Mouse (Mus musculus): Measurements from ENCODE around the gene Leng8.

Leng8 gene

DNA sequence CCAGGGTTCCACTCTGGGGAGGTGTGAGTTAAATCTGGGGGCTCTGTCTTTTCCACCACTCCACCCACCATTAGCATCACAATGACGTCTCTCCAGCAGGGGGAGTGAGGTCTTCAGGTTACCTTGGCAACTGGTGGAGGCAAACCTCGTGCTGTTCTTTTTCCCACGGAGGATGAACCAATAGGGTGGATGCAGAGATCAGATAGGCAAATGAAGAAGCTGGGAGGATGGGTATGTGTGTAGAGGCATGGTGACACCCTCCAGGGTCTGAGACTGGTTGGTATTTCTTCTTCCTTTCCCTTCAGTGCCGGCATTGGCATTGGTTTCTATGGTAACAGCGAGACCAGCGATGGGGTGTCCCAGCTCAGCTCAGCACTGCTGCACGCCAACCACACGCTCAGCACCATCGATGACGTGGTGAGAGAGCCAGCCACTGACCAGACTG, 12.5 kb upstream of the Leng8 start:
- in situ Hi-C loops (cut with MboI; ENCODE audit: low pct_unique_long_range_greater_than_20kb in 1 of 2, low sequenced_read_pairs in 2 of 2, unreplicated experiment in 1 of 2): loop anchor here in 1 of 2 experiments (10.0 kb wide), 1 partner anchor 390 kb away; the partner anchor contains the start of gene Tnnt1

DNA sequence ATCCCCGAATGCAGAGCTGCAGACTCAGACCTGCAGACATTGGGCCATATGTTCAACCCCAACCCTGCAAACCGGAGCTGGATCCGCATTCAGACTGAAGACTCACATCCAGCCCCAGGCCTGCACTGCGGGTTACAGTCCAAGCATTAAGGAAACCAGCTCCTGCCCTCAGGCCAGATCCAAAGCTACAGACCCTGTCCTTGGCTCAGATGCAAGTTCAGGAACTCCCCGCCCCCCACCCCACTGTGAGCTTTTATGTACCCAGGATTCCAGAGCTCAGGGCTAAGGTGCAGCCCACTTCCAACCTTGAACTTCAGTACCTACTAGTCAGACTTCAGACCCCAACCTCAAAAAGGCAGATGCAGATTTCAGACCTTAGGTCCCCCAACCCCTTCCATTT, 12.0 kb upstream of the Leng8 start:
- in situ Hi-C loops (cut with MboI; ENCODE audit: low pct_unique_long_range_greater_than_20kb in 1 of 2, low sequenced_read_pairs in 2 of 2, unreplicated experiment in 1 of 2): loop anchor here (5.0 to 25.0 kb wide), 4 partner anchors 302 to 438 kb away; partner anchors contain the start of genes Mboat7 (in 1 of the 2), Rdh13 (in 1 of the 2), Tmc4 (in 1 of the 2) and Tnnt1 (in 1 of the 2)

GRCm38 (mm10) chr7:4125306-4125705, 11.5 kb upstream of the Leng8 start:
- in situ Hi-C loops (cut with MboI; ENCODE audit: low pct_unique_long_range_greater_than_20kb in 1 of 2, low sequenced_read_pairs in 2 of 2, unreplicated experiment in 1 of 2): loop anchor here (5.0 to 25.0 kb wide), 4 partner anchors 302 to 438 kb away; partner anchors contain the start of genes Mboat7 (in 1 of the 2), Rdh13 (in 1 of the 2), Tmc4 (in 1 of the 2) and Tnnt1 (in 1 of the 2)

DNA sequence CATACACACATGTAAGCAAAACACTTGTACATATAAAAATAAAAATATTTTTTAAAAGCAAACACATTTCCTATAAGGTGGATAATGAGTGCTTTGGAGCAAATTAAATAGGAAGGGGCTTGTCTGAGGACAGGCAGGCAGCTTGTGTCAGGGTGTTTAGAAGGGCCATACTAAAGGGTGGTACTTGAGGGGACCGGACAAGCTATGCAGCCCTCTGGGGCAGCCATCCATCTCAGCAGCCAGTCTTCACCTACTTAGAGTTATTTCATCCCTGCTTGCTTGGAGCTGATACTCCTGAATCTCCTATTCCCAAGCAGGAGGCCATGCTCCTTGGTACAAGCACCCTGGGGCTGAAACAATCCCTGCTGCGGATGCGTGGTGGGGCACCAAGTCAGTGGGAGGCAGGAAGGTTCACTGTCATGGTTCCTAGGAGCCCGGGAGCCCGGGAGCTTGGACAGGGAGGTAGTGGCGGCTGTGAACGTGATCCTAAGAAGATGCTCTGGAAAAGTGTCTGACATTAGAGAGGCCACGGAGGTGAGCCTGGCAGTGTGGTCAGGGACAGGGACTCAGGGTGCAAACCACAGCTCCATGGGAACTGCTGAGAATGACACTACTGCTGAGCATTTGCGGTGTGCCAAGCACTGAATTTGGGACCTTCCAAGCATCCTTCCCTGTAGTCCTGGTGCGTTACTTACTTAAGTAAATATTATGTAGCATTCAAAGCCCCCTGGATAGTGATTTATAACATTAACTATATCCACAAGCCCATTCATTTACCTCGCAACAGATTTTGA, 9.7 kb upstream of the Leng8 start:
- in situ Hi-C loops (cut with MboI; ENCODE audit: low pct_unique_long_range_greater_than_20kb in 1 of 2, low sequenced_read_pairs in 2 of 2, unreplicated experiment in 1 of 2): loop anchor here (5.0 to 25.0 kb wide), 4 partner anchors 300 to 440 kb away; partner anchors contain the start of genes Mboat7 (in 1 of the 2), Rdh13 (in 1 of the 2), Tmc4 (in 1 of the 2) and Tnnt1 (in 1 of the 2)

DNA sequence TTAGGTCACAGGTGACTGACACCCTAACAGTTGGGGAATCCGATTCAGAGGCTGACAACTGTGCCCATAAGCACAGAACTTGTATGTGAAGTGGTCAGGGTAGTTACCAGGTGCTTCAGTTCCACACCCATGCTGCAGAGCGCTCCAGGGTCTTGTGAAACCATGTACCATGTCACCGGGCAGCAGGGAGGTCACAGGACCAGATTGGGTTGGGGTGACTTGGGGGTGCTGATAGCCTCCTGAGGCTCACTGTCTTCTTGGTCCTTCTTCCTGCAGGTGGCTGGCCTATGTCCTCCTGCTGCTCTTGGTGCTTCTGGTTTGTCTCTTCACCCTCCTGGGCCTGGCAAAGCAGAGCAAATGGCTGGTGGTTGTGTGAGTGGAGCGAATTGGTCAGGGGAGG, 8.9 kb upstream of the Leng8 start:
- in situ Hi-C loops (cut with MboI; ENCODE audit: low pct_unique_long_range_greater_than_20kb in 1 of 2, low sequenced_read_pairs in 2 of 2, unreplicated experiment in 1 of 2): loop anchor here (5.0 to 25.0 kb wide), 4 partner anchors 299 to 441 kb away; partner anchors contain the start of genes Mboat7 (in 1 of the 2), Rdh13 (in 1 of the 2), Tmc4 (in 1 of the 2) and Tnnt1 (in 1 of the 2)

GRCm38 (mm10) chr7:4128860-4129259, 8.0 kb upstream of the Leng8 start:
- in situ Hi-C loops (cut with MboI; ENCODE audit: low pct_unique_long_range_greater_than_20kb in 1 of 2, low sequenced_read_pairs in 2 of 2, unreplicated experiment in 1 of 2): loop anchor here (5.0 to 25.0 kb wide), 4 partner anchors 298 to 442 kb away; partner anchors contain the start of genes Mboat7 (in 1 of the 2), Rdh13 (in 1 of the 2), Tmc4 (in 1 of the 2) and Tnnt1 (in 1 of the 2)

DNA sequence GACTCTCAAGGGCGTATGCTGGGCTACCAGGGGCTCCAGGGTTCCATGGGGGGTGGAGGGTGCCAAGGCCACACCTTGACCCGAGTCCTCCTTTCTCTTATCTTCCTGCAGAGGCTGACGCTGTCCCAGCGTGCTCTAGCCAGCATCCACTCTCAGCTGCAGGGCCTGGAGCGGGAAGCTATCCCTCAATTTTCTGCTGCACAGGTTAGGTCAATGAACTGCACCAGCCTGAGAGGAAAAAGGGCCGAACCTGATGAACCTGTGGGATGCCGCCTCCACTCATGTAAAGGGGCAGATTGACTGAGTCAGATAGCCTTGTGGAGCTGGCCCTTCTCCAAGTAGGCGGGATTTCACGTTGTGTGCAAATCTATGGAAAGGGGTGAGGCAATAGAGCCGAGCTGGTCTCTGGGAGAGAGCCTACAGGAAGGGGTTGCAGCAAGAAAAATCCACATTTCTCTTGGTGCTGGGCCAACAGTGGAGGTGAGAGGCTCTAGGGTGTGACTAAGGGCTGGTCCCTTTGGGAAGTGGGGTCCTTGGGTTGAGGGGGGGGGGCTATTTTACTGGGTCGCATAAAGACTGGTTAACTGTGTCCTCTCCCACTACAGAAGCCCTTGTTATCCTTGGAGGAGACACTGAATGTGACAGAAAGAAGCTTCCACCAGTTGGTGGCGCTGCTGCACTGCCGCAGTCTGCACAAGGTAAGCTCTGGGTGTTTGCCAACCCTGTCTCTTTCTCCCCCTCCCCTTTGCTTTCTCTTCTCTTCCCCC, 6.0 kb upstream of the Leng8 start:
- in situ Hi-C loops (cut with MboI; ENCODE audit: low pct_unique_long_range_greater_than_20kb in 1 of 2, low sequenced_read_pairs in 2 of 2, unreplicated experiment in 1 of 2): loop anchor here (25.0 kb wide), 2 partner anchors 306 to 444 kb away; partner anchors contain the start of genes Mboat7 (in 1 of the 2), Rdh13 (in 1 of the 2), Tmc4 (in 1 of the 2) and Tsen34 (in 1 of the 2)

GRCm38 (mm10) chr7:4131964-4132363, 4.9 kb upstream of the Leng8 start:
- in situ Hi-C loops (cut with MboI; ENCODE audit: low pct_unique_long_range_greater_than_20kb in 1 of 2, low sequenced_read_pairs in 2 of 2, unreplicated experiment in 1 of 2): loop anchor here (25.0 kb wide), 2 partner anchors 305 to 445 kb away; partner anchors contain the start of genes Mboat7 (in 1 of the 2), Rdh13 (in 1 of the 2), Tmc4 (in 1 of the 2) and Tsen34 (in 1 of the 2)

GRCm38 (mm10) chr7:4132581-4132980, 4.3 kb upstream of the Leng8 start:
- in situ Hi-C loops (cut with MboI; ENCODE audit: low pct_unique_long_range_greater_than_20kb in 1 of 2, low sequenced_read_pairs in 2 of 2, unreplicated experiment in 1 of 2): loop anchor here (25.0 kb wide), 2 partner anchors 305 to 445 kb away; partner anchors contain the start of genes Mboat7 (in 1 of the 2), Rdh13 (in 1 of the 2), Tmc4 (in 1 of the 2) and Tsen34 (in 1 of the 2)

DNA sequence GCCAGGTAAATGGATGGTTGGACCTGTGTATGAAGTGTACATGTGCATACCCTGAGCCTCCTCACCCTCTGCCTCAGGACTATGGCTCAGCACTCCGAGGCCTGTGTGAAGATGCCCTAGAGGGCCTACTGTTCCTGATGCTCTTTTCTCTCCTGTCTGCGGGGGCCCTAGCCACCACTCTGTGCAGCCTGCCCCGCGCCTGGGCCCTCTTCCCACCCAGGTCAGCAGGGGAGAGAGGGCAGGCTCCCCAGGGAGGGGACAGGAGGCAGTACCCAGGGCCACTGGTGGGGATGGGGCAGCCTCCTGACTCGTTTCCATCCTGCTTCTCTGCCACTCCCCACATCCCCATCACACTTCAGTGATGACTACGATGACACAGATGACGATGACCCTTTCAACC, 3.8 kb upstream of the Leng8 start:
- in situ Hi-C loops (cut with MboI; ENCODE audit: low pct_unique_long_range_greater_than_20kb in 1 of 2, low sequenced_read_pairs in 2 of 2, unreplicated experiment in 1 of 2): loop anchor here (25.0 kb wide), 2 partner anchors 304 to 446 kb away; partner anchors contain the start of genes Mboat7 (in 1 of the 2), Rdh13 (in 1 of the 2), Tmc4 (in 1 of the 2) and Tsen34 (in 1 of the 2)

DNA sequence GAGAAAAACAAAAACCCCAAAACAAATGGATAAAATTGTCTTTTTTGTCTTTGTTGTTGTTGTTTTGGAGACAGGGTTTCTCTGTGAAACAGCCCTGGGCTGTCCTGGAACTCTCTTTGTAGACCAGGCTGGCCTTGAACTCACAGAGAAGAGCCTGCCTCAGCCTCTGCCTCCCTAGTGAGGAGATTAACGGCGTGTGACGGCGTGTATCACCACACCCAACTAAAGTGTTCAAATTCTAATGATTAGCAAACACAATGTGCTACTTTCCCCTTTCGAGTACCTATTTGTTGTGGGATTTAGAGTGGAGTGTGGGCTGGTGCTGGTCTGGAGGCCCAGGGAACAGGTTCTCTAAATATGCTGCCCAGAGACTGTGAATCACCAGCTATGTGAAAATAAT, 1.9 kb upstream of the Leng8 start:
- in situ Hi-C loops (cut with MboI; ENCODE audit: low pct_unique_long_range_greater_than_20kb in 1 of 2, low sequenced_read_pairs in 2 of 2, unreplicated experiment in 1 of 2): loop anchor here (25.0 kb wide), 2 partner anchors 302 to 448 kb away; partner anchors contain the start of genes Mboat7 (in 1 of the 2), Rdh13 (in 1 of the 2), Tmc4 (in 1 of the 2) and Tsen34 (in 1 of the 2)

DNA sequence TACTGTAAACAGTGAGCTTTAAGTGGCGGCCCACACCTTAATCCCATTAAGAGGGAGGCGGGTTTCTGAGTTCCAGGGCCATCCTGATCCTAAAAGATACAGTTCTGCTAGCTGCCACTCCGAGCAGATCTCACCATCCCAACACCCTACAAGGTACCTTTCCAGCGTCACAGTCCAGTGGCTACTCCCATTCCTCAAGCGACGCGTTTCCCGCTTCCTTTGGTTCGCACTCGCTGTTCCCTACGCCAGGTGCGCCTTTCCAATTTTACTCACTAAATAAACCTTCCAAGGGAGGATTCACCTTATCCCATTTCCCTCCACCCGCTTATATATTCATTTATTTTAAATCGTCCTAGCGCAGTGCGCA, 452 bp upstream of the Leng8 start:
- in situ Hi-C loops (cut with MboI; ENCODE audit: low pct_unique_long_range_greater_than_20kb in 1 of 2, low sequenced_read_pairs in 2 of 2, unreplicated experiment in 1 of 2): loop anchor here (25.0 kb wide), 2 partner anchors 301 to 449 kb away; partner anchors contain the start of genes Mboat7 (in 1 of the 2), Rdh13 (in 1 of the 2), Tmc4 (in 1 of the 2) and Tsen34 (in 1 of the 2)

DNA sequence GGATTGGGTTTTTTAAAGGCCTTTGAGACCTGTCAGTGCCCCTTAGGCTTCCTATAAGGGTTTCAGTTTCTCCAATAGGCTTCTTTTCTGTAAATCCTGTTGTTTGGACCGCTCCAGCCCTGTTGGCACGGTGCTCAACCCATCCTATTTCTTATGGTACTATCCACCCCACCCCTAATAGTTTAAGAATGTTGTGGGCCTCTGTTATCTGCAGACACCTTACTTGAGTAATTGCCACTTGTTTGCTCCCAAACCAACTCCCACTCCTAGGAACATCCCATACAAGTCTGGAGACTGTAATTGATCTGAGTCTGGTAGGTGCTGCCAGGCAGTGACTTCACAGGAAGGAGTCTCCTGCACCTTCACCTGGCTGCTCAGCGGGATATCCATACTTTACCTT, 907 bp downstream of the Leng8 start:
- in situ Hi-C loops (cut with MboI; ENCODE audit: low pct_unique_long_range_greater_than_20kb in 1 of 2, low sequenced_read_pairs in 2 of 2, unreplicated experiment in 1 of 2): loop anchor here (25.0 kb wide), 2 partner anchors 300 to 450 kb away; partner anchors contain the start of genes Mboat7 (in 1 of the 2), Rdh13 (in 1 of the 2), Tmc4 (in 1 of the 2) and Tsen34 (in 1 of the 2)

GRCm38 (mm10) chr7:4138181-4138580, 1.3 kb downstream of the Leng8 start:
- in situ Hi-C loops (cut with MboI; ENCODE audit: low pct_unique_long_range_greater_than_20kb in 1 of 2, low sequenced_read_pairs in 2 of 2, unreplicated experiment in 1 of 2): loop anchor here (25.0 kb wide), 2 partner anchors 299 to 451 kb away; partner anchors contain the start of genes Mboat7 (in 1 of the 2), Rdh13 (in 1 of the 2), Tmc4 (in 1 of the 2) and Tsen34 (in 1 of the 2)

GRCm38 (mm10) chr7:4138671-4139070, 1.8 kb downstream of the Leng8 start:
- in situ Hi-C loops (cut with MboI; ENCODE audit: low pct_unique_long_range_greater_than_20kb in 1 of 2, low sequenced_read_pairs in 2 of 2, unreplicated experiment in 1 of 2): loop anchor here (25.0 kb wide), 2 partner anchors 299 to 451 kb away; partner anchors contain the start of genes Mboat7 (in 1 of the 2), Rdh13 (in 1 of the 2), Tmc4 (in 1 of the 2) and Tsen34 (in 1 of the 2)

- in situ Hi-C loops (cut with MboI; ENCODE audit: low pct_unique_long_range_greater_than_20kb in 1 of 2, low sequenced_read_pairs in 2 of 2, unreplicated experiment in 1 of 2): loop anchor here (25.0 kb wide), 2 partner anchors 298 to 452 kb away; partner anchors contain the start of genes Mboat7 (in 1 of the 2), Rdh13 (in 1 of the 2), Tmc4 (in 1 of the 2) and Tsen34 (in 1 of the 2)
Measured at GRCm38 (mm10) chr7:4139391-4139790, 2.6 kb downstream of the Leng8 start.
